Mouse (Mus musculus): Measurements from ENCODE around the gene Tbcc.

- TF ChIP-seq GATA1 (IDR thresholded peaks at IDR 0.05; ENCODE audit: low read length) (no peak), TAL1 (IDR thresholded peaks at IDR 0.05; ENCODE audit: low read length) (no peak)
Measured at GRCm38 (mm10) chr17:46856107-46856388, 34.4 kb upstream of the Tbcc start.
